Mouse (Mus musculus): Measurements from ENCODE around the gene Hmg20a. TPM values are rescaled to one million over a fixed set of nuclear protein-coding genes. Genes with fewer than 3 reads are reported as not detected.
"Not testable (repeated sequence)": the region's sequence is repeated elsewhere in the genome, so short reads cannot be mapped to it uniquely, and the experiment has no call there.

Hmg20a gene
- polyA plus RNA-seq, 1 experiment from 2014 or later: 38.1 TPM

DNA sequence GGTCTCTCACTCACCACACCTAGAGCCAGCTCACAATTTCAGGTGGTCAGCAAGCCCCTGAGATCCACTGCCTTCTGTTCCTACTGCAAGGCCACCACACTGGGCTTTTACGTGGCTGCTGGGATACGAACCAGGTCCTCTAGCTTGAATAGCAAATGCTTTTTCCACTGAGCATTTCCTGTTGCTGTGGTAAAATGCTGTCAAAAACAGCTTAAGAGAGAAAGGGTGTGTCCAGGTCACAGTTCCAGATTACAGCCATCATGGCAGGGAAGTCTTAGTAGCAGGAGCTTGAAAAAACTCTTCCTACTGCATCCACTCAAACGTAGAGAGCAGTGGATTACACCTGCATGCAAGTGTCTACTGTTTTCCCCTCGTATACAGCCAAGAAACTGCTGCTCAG is 6.5 kb downstream of the Hmg20a start:
- Histone ChIP-seq H3K36me3 (ENCODE audit: control insufficient read depth, insufficient read depth, low read length) (no peaks in the 10 kb centered on the region), H3K27me3 (replicated peaks; ENCODE audit: control insufficient read depth, insufficient read depth, low read length) (no peaks in the 10 kb centered on the region), H3K4me1 (ENCODE audit: control insufficient read depth, insufficient read depth, low read length) (peaks cover 3% of the 10 kb centered on the region), H3K9ac (ENCODE audit: low read depth, low read length) (no peak overlapping the region), H3K4me2 (ENCODE audit: low read depth, low read length) (no peak overlapping the region), H3K4me3 (ENCODE audit: low read length) (no peak overlapping the region), H3K9me3 (ENCODE audit: control insufficient read depth, low read length) (no peaks in the 10 kb centered on the region), H3K27ac (ENCODE audit: low read length) (no peak overlapping the region)
- no peak for ATAC-seq
- 83% methylated on average over 4 of the region's 4 CpGs for WGBS

DNA sequence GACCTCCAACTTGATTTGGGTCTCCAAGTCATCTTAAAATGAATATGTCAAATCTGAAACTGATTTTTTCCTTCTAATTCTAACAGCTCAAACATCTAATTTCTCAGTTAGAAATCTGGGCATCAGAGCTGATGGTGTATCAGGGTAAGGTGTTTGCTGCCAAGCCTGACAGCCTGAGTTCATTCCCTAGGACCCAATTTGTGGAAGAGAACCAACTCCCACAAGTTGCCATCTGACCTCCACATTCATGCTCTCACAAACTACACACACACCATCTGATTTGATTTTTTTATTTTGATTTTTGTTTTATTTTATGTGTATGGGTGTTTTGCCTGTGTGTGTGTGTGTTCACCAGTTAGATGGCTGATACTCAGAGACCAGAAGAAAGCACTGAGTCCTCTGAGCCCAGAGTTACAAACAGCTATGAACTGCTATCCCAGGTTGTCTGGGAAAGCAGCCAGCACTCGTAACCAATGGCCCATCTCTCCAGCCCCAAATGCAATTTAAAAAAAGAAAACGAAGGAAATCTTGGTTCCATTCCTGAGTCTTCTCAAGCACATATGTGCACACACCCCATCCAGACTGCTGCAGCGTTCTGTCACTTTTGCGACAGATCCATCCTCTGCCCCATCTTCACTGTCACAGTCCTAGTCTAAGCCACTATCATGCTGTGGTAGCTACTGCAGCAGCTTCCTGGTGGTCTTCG is 17.6 kb downstream of the Hmg20a start:
- Histone ChIP-seq H3K9ac (ENCODE audit: low read depth, low read length) (no peak overlapping the region), H3K4me3 (ENCODE audit: low read length) (no peak overlapping the region), H3K27me3 (replicated peaks; ENCODE audit: control insufficient read depth, insufficient read depth, low read length) (no peaks in the 10 kb centered on the region), H3K4me1 (ENCODE audit: control insufficient read depth, insufficient read depth, low read length) (no peaks in the 10 kb centered on the region), H3K9me3 (ENCODE audit: control insufficient read depth, low read length) (no peaks in the 10 kb centered on the region), H3K4me2 (ENCODE audit: low read depth, low read length) (no peak overlapping the region), H3K27ac (ENCODE audit: low read length) (no peak overlapping the region), H3K36me3 (ENCODE audit: control insufficient read depth, insufficient read depth, low read length) (no peaks in the 10 kb centered on the region)
- no peak for ATAC-seq
- WGBS: 75% methylated on average over 5 of the region's 5 CpGs

- ATAC-seq: 0 out of 2 replicates have a peak, but pooled peaks have one; percentile 38
- not testable (repeated sequence) for H3K9me3 ChIP-seq (ENCODE audit: control insufficient read depth, low read length); H3K4me2 ChIP-seq (ENCODE audit: low read depth, low read length); H3K4me1 ChIP-seq (ENCODE audit: control insufficient read depth, insufficient read depth, low read length); H3K27ac ChIP-seq (ENCODE audit: low read length); H3K4me3 ChIP-seq (ENCODE audit: low read length); H3K36me3 ChIP-seq (ENCODE audit: control insufficient read depth, insufficient read depth, low read length); H3K9ac ChIP-seq (ENCODE audit: low read depth, low read length); H3K27me3 ChIP-seq (replicated peaks; ENCODE audit: control insufficient read depth, insufficient read depth, low read length)
- WGBS: 89% methylated on average over 26 of the region's 29 CpGs
Observed at GRCm38 (mm10) chr9:56437300-56437892, 19.0 kb downstream of the Hmg20a start.

- Histone ChIP-seq H3K27me3 (replicated peaks; ENCODE audit: control insufficient read depth, insufficient read depth, low read length) (no peaks in the 10 kb centered on the region), H3K27ac (ENCODE audit: low read length) (no peak overlapping the region), H3K4me3 (ENCODE audit: low read length) (no peak overlapping the region), H3K36me3 (ENCODE audit: control insufficient read depth, insufficient read depth, low read length) (no peaks in the 10 kb centered on the region), H3K4me1 (ENCODE audit: control insufficient read depth, insufficient read depth, low read length) (no peaks in the 10 kb centered on the region), H3K4me2 (ENCODE audit: low read depth, low read length) (no peak overlapping the region), H3K9ac (ENCODE audit: low read depth, low read length) (no peak overlapping the region), H3K9me3 (ENCODE audit: control insufficient read depth, low read length) (no peaks in the 10 kb centered on the region)
- ATAC-seq: no peak
- 71% methylated on average over 7 of the region's 7 CpGs for WGBS
Observed at GRCm38 (mm10) chr9:56439699-56440098, 21.3 kb downstream of the Hmg20a start.

GRCm38 (mm10) chr9:56451570-56451969 is 33.2 kb downstream of the Hmg20a start:
- no peak for ATAC-seq
- Histone ChIP-seq H3K36me3 (ENCODE audit: control insufficient read depth, insufficient read depth, low read length) (no peaks in the 10 kb centered on the region), H3K4me1 (ENCODE audit: control insufficient read depth, insufficient read depth, low read length) (peaks cover 7% of the 10 kb centered on the region; the same call in 1 of the 2 replicates), H3K4me2 (ENCODE audit: low read depth, low read length) (no peak overlapping the region), H3K9ac (ENCODE audit: low read depth, low read length) (no peak overlapping the region), H3K9me3 (ENCODE audit: control insufficient read depth, low read length) (no peaks in the 10 kb centered on the region), H3K27me3 (replicated peaks; ENCODE audit: control insufficient read depth, insufficient read depth, low read length) (no peaks in the 10 kb centered on the region), H3K27ac (ENCODE audit: low read length) (no peak overlapping the region), H3K4me3 (ENCODE audit: low read length) (no peak overlapping the region)
- 88% methylated on average over 6 of the region's 6 CpGs for WGBS

DNA sequence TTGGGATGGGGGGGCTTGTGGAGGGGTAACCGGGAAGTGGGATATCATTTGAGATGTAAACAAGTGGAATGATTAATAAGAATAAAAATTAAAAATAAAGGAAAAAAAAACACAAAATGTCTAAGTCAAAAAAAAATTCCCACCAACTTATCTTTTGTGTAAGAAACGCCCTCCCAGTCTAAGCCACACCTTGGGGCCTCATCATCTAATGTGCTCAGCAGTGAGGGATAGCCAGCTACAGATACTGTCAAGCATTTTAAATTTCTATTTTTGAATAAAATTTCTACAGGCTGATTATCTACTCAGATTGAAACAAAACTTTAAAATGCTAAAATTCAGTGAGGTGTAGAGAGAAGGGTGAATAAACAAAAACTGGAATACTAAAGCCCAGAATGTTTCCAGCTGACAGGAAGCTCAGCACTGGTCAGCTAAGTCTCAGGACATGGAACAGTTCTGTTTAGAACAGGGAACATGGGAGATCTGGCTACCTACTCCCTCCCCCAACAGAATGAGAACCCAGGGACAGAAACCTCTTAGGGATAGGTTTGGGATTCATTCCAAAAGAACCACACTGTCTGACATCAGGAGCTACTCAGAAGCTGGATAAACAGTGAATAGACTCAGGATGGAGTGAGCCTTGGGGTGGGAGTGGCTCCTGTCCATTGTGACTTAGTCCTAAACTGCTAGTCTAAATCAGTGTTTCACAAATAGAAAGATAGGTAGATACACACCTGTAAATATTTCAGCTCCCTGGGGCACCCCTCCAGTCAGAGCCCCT is 34.8 kb downstream of the Hmg20a start:
- no peak overlapping the region for H3K4me2 ChIP-seq (ENCODE audit: low read depth, low read length)
- peaks cover 7% of the 10 kb centered on the region; the same call in 1 of the 2 replicates for H3K4me1 ChIP-seq (ENCODE audit: control insufficient read depth, insufficient read depth, low read length)
- WGBS: 82% methylated on average over 2 of the region's 2 CpGs
- ATAC-seq: no peak
- H3K9me3 ChIP-seq (ENCODE audit: control insufficient read depth, low read length): no peaks in the 10 kb centered on the region
- no peak overlapping the region for H3K9ac ChIP-seq (ENCODE audit: low read depth, low read length)
- no peaks in the 10 kb centered on the region for H3K36me3 ChIP-seq (ENCODE audit: control insufficient read depth, insufficient read depth, low read length)
- no peak overlapping the region for H3K4me3 ChIP-seq (ENCODE audit: low read length)
- H3K27me3 ChIP-seq (replicated peaks; ENCODE audit: control insufficient read depth, insufficient read depth, low read length): no peaks in the 10 kb centered on the region
- no peak overlapping the region; the same call in 1 of the 2 replicates for H3K27ac ChIP-seq (ENCODE audit: low read length)

- peak; percentile 63 for ATAC-seq
- peaks cover 7% of the 10 kb centered on the region; the same call in 1 of the 2 replicates for H3K4me1 ChIP-seq (ENCODE audit: control insufficient read depth, insufficient read depth, low read length)
- WGBS: 74% methylated on average over 3 of the region's 3 CpGs
- H3K4me2 ChIP-seq (ENCODE audit: low read depth, low read length): no peak overlapping the region
- H3K4me3 ChIP-seq (ENCODE audit: low read length): no peak overlapping the region
- no peak overlapping the region for H3K9ac ChIP-seq (ENCODE audit: low read depth, low read length)
- no peaks in the 10 kb centered on the region for H3K36me3 ChIP-seq (ENCODE audit: control insufficient read depth, insufficient read depth, low read length)
- no peaks in the 10 kb centered on the region for H3K9me3 ChIP-seq (ENCODE audit: control insufficient read depth, low read length)
- no peaks in the 10 kb centered on the region for H3K27me3 ChIP-seq (replicated peaks; ENCODE audit: control insufficient read depth, insufficient read depth, low read length)
- no peak overlapping the region for H3K27ac ChIP-seq (ENCODE audit: low read length)
Observed at GRCm38 (mm10) chr9:56456426-56456825, 38.0 kb downstream of the Hmg20a start.

DNA sequence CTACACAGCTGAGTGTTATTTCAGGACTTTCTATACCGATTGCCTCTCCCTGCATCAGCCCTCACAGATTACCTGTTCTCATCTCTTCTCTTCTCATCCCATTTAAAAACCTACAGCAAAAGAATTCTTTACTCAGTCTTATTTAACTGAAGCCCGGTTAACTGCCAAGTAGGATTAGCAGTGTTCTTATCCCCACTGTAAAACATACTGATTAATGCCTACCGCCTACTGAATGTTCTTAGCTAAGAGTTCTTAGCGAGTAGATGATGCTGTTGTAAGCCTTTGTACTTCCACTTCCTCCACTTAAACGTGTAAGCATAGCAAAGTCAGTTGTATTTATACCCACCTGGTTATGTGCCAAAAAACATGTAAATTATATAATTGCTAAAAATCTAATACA is 42.6 kb downstream of the Hmg20a start:
- ATAC-seq: no peak
- H3K9me3 ChIP-seq (ENCODE audit: control insufficient read depth, low read length): no peaks in the 10 kb centered on the region
- no peaks in the 10 kb centered on the region for H3K36me3 ChIP-seq (ENCODE audit: control insufficient read depth, insufficient read depth, low read length)
- H3K9ac ChIP-seq (ENCODE audit: low read depth, low read length): no peak overlapping the region
- H3K4me1 ChIP-seq (ENCODE audit: control insufficient read depth, insufficient read depth, low read length): peaks cover 11% of the 10 kb centered on the region
- no peaks in the 10 kb centered on the region for H3K27me3 ChIP-seq (replicated peaks; ENCODE audit: control insufficient read depth, insufficient read depth, low read length)
- H3K4me3 ChIP-seq (ENCODE audit: low read length): no peak overlapping the region
- H3K4me2 ChIP-seq (ENCODE audit: low read depth, low read length): no peak overlapping the region
- no peak overlapping the region for H3K27ac ChIP-seq (ENCODE audit: low read length)
- WGBS: 68% methylated on average over 5 of the region's 5 CpGs

DNA sequence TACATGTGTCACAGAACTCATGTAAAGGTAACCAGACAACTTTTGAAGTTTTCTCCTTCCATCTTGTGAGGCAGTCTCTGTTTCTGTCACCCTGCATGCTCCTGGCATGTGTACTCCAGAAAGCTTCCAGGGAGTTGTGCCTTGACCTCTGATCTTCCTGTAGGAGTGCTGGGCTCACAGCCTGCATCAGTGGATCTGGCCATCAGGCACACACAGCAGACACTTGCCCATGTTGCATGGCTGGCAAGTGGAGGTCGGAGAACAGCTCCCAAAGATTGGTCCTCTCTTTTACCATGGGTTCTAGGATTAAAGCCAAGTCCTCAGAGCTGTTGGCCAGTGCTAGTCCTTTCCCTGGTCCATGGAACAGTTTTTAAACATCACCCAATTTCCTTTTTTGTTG is 44.2 kb downstream of the Hmg20a start:
- whole genome bisulfite sequencing: 88% methylated on average over 1 of the region's 1 CpGs
- H3K4me1 ChIP-seq (ENCODE audit: control insufficient read depth, insufficient read depth, low read length): peaks cover 9% of the 10 kb centered on the region
- H3K27ac ChIP-seq (ENCODE audit: low read length): 0 out of 2 replicates have a peak overlapping the region, but pooled peaks have one; percentile 36

More for the DNA sequence above, 44.2 kb downstream of the Hmg20a start:
- Histone ChIP-seq H3K36me3 (ENCODE audit: control insufficient read depth, insufficient read depth, low read length) (no peaks in the 10 kb centered on the region), H3K4me2 (ENCODE audit: low read depth, low read length) (no peak overlapping the region), H3K9me3 (ENCODE audit: control insufficient read depth, low read length) (no peaks in the 10 kb centered on the region), H3K27me3 (replicated peaks; ENCODE audit: control insufficient read depth, insufficient read depth, low read length) (no peaks in the 10 kb centered on the region), H3K4me3 (ENCODE audit: low read length) (no peak overlapping the region), H3K9ac (ENCODE audit: low read depth, low read length) (no peak overlapping the region)
- ATAC-seq: no peak
